Mouse (Mus musculus) cortical plate, adult 2 months (tissue): ENCODE data around the gene Slc25a27.

Experiments
- CTCF ChIP-seq: fragments of 200-500 bp; IDR thresholded peaks from 2 replicates; pipeline ENCODE4 v1.5.1; 2011; ENCODE audit warnings: mild to moderate bottlenecking, control low read depth, low read length; ENCODE audit not compliant: insufficient read depth; ENCODE audit errors: extremely low read depth
- POLR2A ChIP-seq: fragments of 200-500 bp; IDR thresholded peaks from 2 replicates; pipeline ENCODE4 v1.6.1; 2011; ENCODE audit warnings: mild to moderate bottlenecking, low read length, control low read depth; ENCODE audit not compliant: insufficient read depth; ENCODE audit errors: extremely low read depth

GRCm38 (mm10) chr17:43597742-43598141 is 69.3 kb downstream of the Slc25a27 start:
- TF ChIP-seq CTCF (no peak), POLR2A (no peak)
